Mouse (Mus musculus) MEL (cell line): ENCODE measurements around the gene Pcdh8.

Experiments
- CTCF ChIP-seq, 3 experiments: IDR thresholded peaks in 2 of 3; conservative IDR thresholded peaks in 1 of 3; 2 replicates each; pipeline ENCODE4 v1.5.1; 2011 to 2012; ENCODE audit warnings: low read length in 3 of 3, low read depth in 2 of 3, mild to moderate bottlenecking in 2 of 3, improper control_type of control experiment in 1 of 3, inconsistent platforms in 1 of 3, mixed read lengths in 1 of 3, moderate library complexity in 1 of 3; ENCODE audit not compliant: control insufficient read depth in 1 of 3, insufficient read depth in 1 of 3, poor library complexity in 1 of 3, severe bottlenecking in 1 of 3
- EP300 ChIP-seq, 2 experiments: IDR thresholded peaks; 2 replicates each; pipeline ENCODE4 v1.6.1; 2011; ENCODE audit warnings: improper control_type of control experiment in 2 of 2, low read length in 2 of 2, low read depth in 1 of 2, mild to moderate bottlenecking in 1 of 2
- GATA1 ChIP-seq: IDR thresholded peaks from 2 replicates; pipeline ENCODE4 v1.6.1; 2011; ENCODE audit warnings: low read depth, low read length, improper control_type of control experiment
- HCFC1 ChIP-seq: IDR thresholded peaks from 2 replicates; pipeline ENCODE4 v1.6.1; 2012; ENCODE audit warnings: low read depth, mild to moderate bottlenecking, inconsistent platforms, low read length, improper control_type of control experiment, moderate library complexity
- MYC ChIP-seq: IDR thresholded peaks from 2 replicates; pipeline ENCODE4 v1.6.1; 2011; ENCODE audit warnings: low read depth, mild to moderate bottlenecking, low read length, improper control_type of control experiment, moderate library complexity
- POLR2A ChIP-seq, 2 experiments: IDR thresholded peaks; 2 replicates each; pipeline ENCODE4 v1.6.1; 2011 to 2012; ENCODE audit warnings: low read length in 2 of 2, mild to moderate bottlenecking in 2 of 2, control low read depth in 1 of 2, improper control_type of control experiment in 1 of 2, low read depth in 1 of 2, moderate library complexity in 1 of 2; ENCODE audit not compliant: control insufficient read depth in 1 of 2, insufficient read depth in 1 of 2, poor library complexity in 1 of 2
- POLR2AphosphoS2 ChIP-seq: IDR thresholded peaks from 2 replicates; pipeline ENCODE4 v1.6.1; 2011; ENCODE audit warnings: low read length, improper control_type of control experiment
- TAL1 ChIP-seq: IDR thresholded peaks from 2 replicates; pipeline ENCODE4 v1.6.1; 2012; ENCODE audit warnings: mild to moderate bottlenecking, inconsistent platforms, low read length, moderate library complexity, mixed read lengths
- USF1 ChIP-seq: IDR thresholded peaks from 2 replicates; pipeline ENCODE4 v1.6.1; 2014; ENCODE audit warnings: low read depth, mild to moderate bottlenecking, inconsistent platforms, low read length, improper control_type of control experiment, moderate library complexity

DNA sequence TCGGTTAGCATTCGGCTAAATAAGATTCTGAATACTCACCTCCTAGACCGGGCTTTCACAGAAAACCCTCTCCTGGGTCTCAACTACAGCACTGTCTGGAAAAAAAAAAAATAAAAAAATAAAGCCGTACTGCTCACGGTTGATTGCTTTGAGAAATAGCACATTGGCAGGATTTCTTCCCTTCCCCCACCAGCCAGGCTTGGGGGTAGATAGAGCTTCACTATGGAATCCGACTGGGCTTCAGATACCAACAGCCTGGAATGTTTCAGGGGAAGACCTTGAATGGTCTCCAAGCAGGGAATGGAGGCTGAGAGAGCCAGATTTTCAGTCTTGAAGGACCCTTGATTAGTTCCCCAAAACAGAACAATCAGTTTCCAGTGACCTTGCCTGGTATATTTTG lies 34.3 kb downstream of the Pcdh8 start:
- TF ChIP-seq POLR2A (IDR thresholded peaks at IDR 0.05; ENCODE audit: control insufficient read depth in 1 of 2, insufficient read depth in 1 of 2, low read depth in 1 of 2, low read length in 2 of 2, poor library complexity in 1 of 2) (no peak), CTCF (IDR thresholded peaks at IDR 0.05 in 2 of 3, conservative IDR thresholded peaks at IDR 0.05 in 1 of 3; ENCODE audit: control insufficient read depth in 1 of 3, insufficient read depth in 1 of 3, low read depth in 2 of 3, low read length in 3 of 3, poor library complexity in 1 of 3, severe bottlenecking in 1 of 3) (no peak), POLR2AphosphoS2 (no peak), EP300 (IDR thresholded peaks at IDR 0.05; ENCODE audit: low read depth in 1 of 2, low read length in 2 of 2) (no peak), USF1 (no peak), MYC (no peak), HCFC1 (no peak), GATA1 (no peak), TAL1 (no peak)
